Comparison of ENCODE assay signal across 13 mouse cellular contexts in the genomic region with DNA sequence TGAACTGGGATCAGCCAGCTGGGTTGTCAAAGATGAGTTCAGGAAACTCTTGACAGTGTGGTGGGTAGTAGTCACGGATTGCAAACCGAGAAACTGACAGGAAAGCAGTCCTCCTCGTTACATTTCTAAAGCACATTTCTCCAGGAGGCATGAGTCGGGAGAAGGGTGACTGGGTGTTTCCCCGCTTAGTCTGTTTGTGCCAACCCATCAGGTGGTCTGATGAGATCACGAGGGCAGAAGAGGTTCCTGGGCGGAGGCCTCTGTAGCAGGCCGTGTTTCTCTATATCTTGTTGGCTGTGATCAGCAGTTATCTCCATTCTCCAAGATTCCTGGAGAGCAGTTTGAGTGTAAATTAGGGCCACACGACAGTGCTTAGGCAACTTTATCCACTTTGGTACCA. TPM values are rescaled to one million over a fixed set of nuclear protein-coding genes. Genes with fewer than 3 reads are reported as not detected.
DNase-seq lines count a peak whose midpoint lies in the region; ATAC-seq and TF ChIP-seq lines count a peak whose summit lies in the region.
"Had no signal": no experiment of that assay in that cellular context is flagged by ENCODE, and none has a peak within 500 bp of the region (broad histone marks: within the 10 kb centered on the region; RNA-seq: fewer than 3 reads in every experiment).

No protein-coding gene starts in this region.

- 44% methylated on average over 9 of the region's 9 CpGs for WGBS in heart, postnatal 0 days

- peak; percentile 53 for DNase-seq in heart, postnatal 0 days (ENCODE audit: low spot score)
- no peak for DNase-seq in heart, adult 9 months (ENCODE audit: low spot score in 2 of 2)
- DNase-seq in NIH3T3 (ENCODE audit: low read depth) = peak; percentile 47
- no peak for DNase-seq in kidney, postnatal 36 days
- no peak for DNase-seq in layer of hippocampus, adult 2 months (ENCODE audit: low spot score in 2 of 2)
- DNase-seq in ovary, adult 18-20 months (ENCODE audit: low spot score) = no peak
- DNase-seq: cerebellum, adult 11 months; right cerebral cortex, postnatal 14 days had no signal

- peaks cover 100% of the 10 kb centered on the region for H3K79me2 ChIP-seq in myocyte (ENCODE audit: control insufficient read depth, insufficient read depth)

- peak; percentile 44; the same call in 1 of the 2 replicates for ATAC-seq in heart, postnatal 0 days (ENCODE audit: insufficient read depth, low read depth)
- ATAC-seq in erythroid progenitor cell, adult 5-6 weeks (replicated peaks; ENCODE audit: low FRiP score, poor library complexity, severe bottlenecking) = 0 out of 2 replicates have a peak, but pooled peaks have one; percentile 40
- ATAC-seq: forebrain, embryonic 16.5 days had no signal

- TF ChIP-seq CTCF in heart, postnatal 0 days (IDR thresholded peaks at IDR 0.05; ENCODE audit: low read depth) = no peak
- TF ChIP-seq CTCF in layer of hippocampus, adult 2 months (conservative IDR thresholded peaks at IDR 0.05) = no peak

- peaks cover 24% of the 10 kb centered on the region; the same call in 1 of the 2 replicates for H3K4me1 ChIP-seq in heart, postnatal 0 days (ENCODE audit: control insufficient read depth, insufficient read depth)

- TF ChIP-seq POLR2A in myocyte (IDR thresholded peaks at IDR 0.05; ENCODE audit: insufficient read length, low read depth) = no peak

- H3K4me2 ChIP-seq in heart, postnatal 0 days (ENCODE audit: low read depth, low read length) = peak overlapping the region; percentile 53; the same call in 1 of the 2 replicates
- H3K4me2 ChIP-seq in myocyte (ENCODE audit: low read depth) = peak overlapping the region; percentile 66
- H3K4me2 ChIP-seq: kidney, embryonic 15.5 days; midbrain, embryonic 12.5 days had no signal

- no peaks in the 10 kb centered on the region for H3K27me3 ChIP-seq in heart, postnatal 0 days (ENCODE audit: control insufficient read depth, insufficient read depth, low read length)
- H3K27me3 ChIP-seq in myocyte (ENCODE audit: control insufficient read depth, insufficient read depth, insufficient read length) = no peaks in the 10 kb centered on the region
- H3K27me3 ChIP-seq: kidney, embryonic 15.5 days; midbrain, embryonic 12.5 days had no signal

- H3K9ac ChIP-seq in heart, postnatal 0 days (replicated peaks; ENCODE audit: low read depth, low read length) = 0 out of 2 replicates have a peak overlapping the region, but pooled peaks have one; percentile 22
- H3K9ac ChIP-seq: kidney, embryonic 15.5 days; midbrain, embryonic 12.5 days had no signal

- peak overlapping the region; percentile 98 for H3K27ac ChIP-seq in heart, postnatal 0 days (ENCODE audit: low read depth)
- no peak overlapping the region for H3K27ac ChIP-seq in layer of hippocampus, adult 2 months
- H3K27ac ChIP-seq: kidney, embryonic 15.5 days; midbrain, embryonic 12.5 days had no signal

- no peak overlapping the region for H3K4me3 ChIP-seq in heart, postnatal 0 days (ENCODE audit: low read depth, low read length)
- no peak overlapping the region for H3K4me3 ChIP-seq in myocyte
- H3K4me3 ChIP-seq in layer of hippocampus, adult 2 months = no peak overlapping the region
- H3K4me3 ChIP-seq: kidney, embryonic 15.5 days; midbrain, embryonic 12.5 days had no signal

- no peaks in the 10 kb centered on the region for H3K9me3 ChIP-seq in heart, postnatal 0 days (replicated peaks; ENCODE audit: control insufficient read depth, low read length)
- H3K9me3 ChIP-seq: kidney, embryonic 15.5 days; midbrain, embryonic 12.5 days had no signal

- H3K36me3 ChIP-seq in heart, postnatal 0 days (replicated peaks; ENCODE audit: control insufficient read depth, insufficient read depth, low read length) = peaks cover 7% of the 10 kb centered on the region; the same call in 1 of the 2 replicates
- peaks cover 30% of the 10 kb centered on the region for H3K36me3 ChIP-seq in myocyte (ENCODE audit: control insufficient read depth, insufficient read depth)
- H3K36me3 ChIP-seq: kidney, embryonic 15.5 days had no signal

- H3ac ChIP-seq in myocyte (ENCODE audit: control insufficient read depth, insufficient read length) = no peak overlapping the region

- TF ChIP-seq EP300 in heart, postnatal 0 days (IDR thresholded peaks at IDR 0.05; ENCODE audit: low read depth) = no peak

TF ChIP-seq in myocyte, 11 proteins besides CTCF, POLR2A, EP300 and RAD21:
- TF ChIP-seq TCF12 (IDR thresholded peaks at IDR 0.05; ENCODE audit: insufficient read depth, poor library complexity, severe bottlenecking) (no peak), MAX (IDR thresholded peaks at IDR 0.05; ENCODE audit: low read depth) (no peak), REST (IDR thresholded peaks at IDR 0.05; ENCODE audit: insufficient read depth, insufficient read length) (no peak), CEBPB (IDR thresholded peaks at IDR 0.05; ENCODE audit: insufficient read depth, poor library complexity, severe bottlenecking) (no peak), MYOD1 (IDR thresholded peaks at IDR 0.05; ENCODE audit: control insufficient read depth in 1 of 3, insufficient read length in 2 of 3, low read depth in 2 of 3) (no peak), USF1 (IDR thresholded peaks at IDR 0.05; ENCODE audit: low read depth) (no peak), MYOG (IDR thresholded peaks at IDR 0.05; ENCODE audit: control insufficient read depth in 1 of 3, insufficient read depth in 1 of 3, insufficient read length in 2 of 3, low read depth in 2 of 3) (no peak), E2F4 (IDR thresholded peaks at IDR 0.05; ENCODE audit: insufficient read depth) (no peak), TCF3 (IDR thresholded peaks at IDR 0.05; ENCODE audit: insufficient read length, low read depth) (no peak), POLR2AphosphoS2 (IDR thresholded peaks at IDR 0.05; ENCODE audit: insufficient read length, low read depth) (no peak), SRF (IDR thresholded peaks at IDR 0.05; ENCODE audit: control insufficient read depth, insufficient read length, low read depth) (no peak)
TF ChIP-seq in myocyte: peak in this region for 0.

RNA-seq across cellular contexts. Expression of a gene that starts 8.6 kb away (rescaled TPM):
- not detected in 2 replicates for total RNA-seq in heart, postnatal 0 days (2014; rRNA removed; ENCODE audit: low replicate concordance)
- 2.2 and 3.0 TPM in 2 replicates for polyA plus RNA-seq in heart, postnatal 0 days (2015; fragmentation: Nextera tagmentation; extraction: Ambion mirVana)
- 1.1 TPM in 1 of 2 replicates, not detected in the other for total RNA-seq in erythroid progenitor cell, adult 5-6 weeks (2015; ENCODE audit: low replicate concordance)
- total RNA-seq in erythroid progenitor cell, adult 5-6 weeks (2017; ENCODE audit: low replicate concordance) = 0.64 and 0.68 TPM in 2 replicates
- 3.2 TPM for polyA plus RNA-seq in myocyte (2012; fragmentation: generic; extraction: Trizol)
- not detected for total RNA-seq in layer of hippocampus, adult 2 months (2021)

RNA-seq across cellular contexts. Expression of a gene that starts 29.6 kb away (rescaled TPM):
- 13.4 and 31.1 TPM in 2 replicates for total RNA-seq in heart, postnatal 0 days (2014; rRNA removed; ENCODE audit: low replicate concordance)
- polyA plus RNA-seq in heart, postnatal 0 days (2015; fragmentation: Nextera tagmentation; extraction: Ambion mirVana) = 7.7 and 8.6 TPM in 2 replicates
- total RNA-seq in erythroid progenitor cell, adult 5-6 weeks (2015; ENCODE audit: low replicate concordance) = 3.6 and 7.1 TPM in 2 replicates
- 1.5 and 3.1 TPM in 2 replicates for total RNA-seq in erythroid progenitor cell, adult 5-6 weeks (2017; ENCODE audit: low replicate concordance)
- polyA plus RNA-seq in myocyte (2012; fragmentation: generic; extraction: Trizol) = 14.6 TPM
- 1 to 10 TPM; 4.9 to 5.3 TPM for total RNA-seq in layer of hippocampus, adult 2 months (2021)

Comparison
In these comparisons a context has a peak if more than half of its experiments do, and no peak if none do; other contexts are left out.
1. DNase-seq: peak in heart, postnatal 0 days (single experiment) and NIH3T3 (single experiment); none in heart, adult 9 months (0 of 2), kidney, postnatal 36 days (0 of 2), layer of hippocampus, adult 2 months (0 of 2) and ovary, adult 18-20 months (single experiment).